In the genomic region with DNA sequence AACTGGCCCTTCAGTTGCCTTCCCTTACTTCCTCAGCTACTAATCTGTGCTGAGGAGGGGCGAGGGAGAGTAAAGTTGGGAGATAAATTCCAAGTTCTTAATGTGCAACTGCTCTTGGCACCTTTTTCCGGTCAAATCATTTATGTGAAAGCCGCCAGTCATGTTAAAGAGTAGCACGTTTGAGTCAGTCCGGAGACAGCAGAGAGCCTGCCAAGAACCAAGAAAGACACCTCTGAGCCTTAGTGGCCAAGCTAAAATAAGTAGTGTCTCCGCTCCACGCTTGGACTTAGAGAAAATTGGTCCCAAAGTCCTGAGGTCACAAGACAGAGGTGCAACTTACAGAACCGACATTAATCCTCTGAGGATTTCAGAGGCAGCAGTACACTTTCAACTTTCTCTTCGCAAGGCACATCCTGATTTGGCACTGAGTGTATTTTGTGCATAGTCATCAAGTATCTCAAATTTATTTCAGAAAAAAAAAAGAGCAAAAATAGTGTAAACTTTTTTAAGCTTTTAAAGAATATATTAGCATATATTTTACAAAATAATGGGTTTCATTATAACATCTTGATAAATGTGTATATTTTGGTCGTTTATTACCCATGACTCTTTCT, we compare ENCODE assay signal across 8 mouse cellular contexts. TPM values are rescaled to one million over a fixed set of nuclear protein-coding genes. Genes with fewer than 3 reads are reported as not detected.
DNase-seq lines count a peak whose midpoint lies in the region; ATAC-seq and TF ChIP-seq lines count a peak whose summit lies in the region.

No protein-coding gene starts in this region.

- H3K4me3 ChIP-seq in liver, adult 2 months (ENCODE audit: insufficient read depth, low read depth, low read length): peak overlapping the region; percentile 57
- peak overlapping the region; percentile 54 for H3K4me3 ChIP-seq in embryonic facial prominence, embryonic 13.5 days
- peak overlapping the region; percentile 63 for H3K4me3 ChIP-seq in intestine, embryonic 15.5 days (replicated peaks)
- peak overlapping the region; percentile 53 for H3K4me3 ChIP-seq in midbrain, embryonic 15.5 days

- H3K36me3 ChIP-seq in liver, adult 2 months (ENCODE audit: control insufficient read depth, insufficient read depth, low read length): no peaks in the 10 kb centered on the region
- no peaks in the 10 kb centered on the region for H3K36me3 ChIP-seq in embryonic facial prominence, embryonic 13.5 days
- no peaks in the 10 kb centered on the region for H3K36me3 ChIP-seq in intestine, embryonic 15.5 days
- no peaks in the 10 kb centered on the region for H3K36me3 ChIP-seq in midbrain, embryonic 15.5 days (replicated peaks)

- peak overlapping the region; percentile 97 for H3K4me2 ChIP-seq in embryonic facial prominence, embryonic 13.5 days
- H3K4me2 ChIP-seq in intestine, embryonic 15.5 days (replicated peaks): peak overlapping the region; percentile 96
- peak overlapping the region; percentile 98 for H3K4me2 ChIP-seq in midbrain, embryonic 15.5 days

- TF ChIP-seq POLR2A in liver, adult 2 months (IDR thresholded peaks at IDR 0.05; ENCODE audit: extremely low read depth, insufficient read depth, low read length): no peak

- no peak for ATAC-seq in embryonic facial prominence, embryonic 13.5 days (ENCODE audit: insufficient number of reproducible peaks, insufficient read depth, low FRiP score, low TSS enrichment, low read depth)
- no peak for ATAC-seq in intestine, embryonic 15.5 days
- no peak for ATAC-seq in midbrain, embryonic 15.5 days (replicated peaks)

- no peaks in the 10 kb centered on the region for H3K27me3 ChIP-seq in liver, adult 2 months (ENCODE audit: control insufficient read depth, insufficient read depth, low read length)
- peaks cover 19% of the 10 kb centered on the region for H3K27me3 ChIP-seq in embryonic facial prominence, embryonic 13.5 days
- H3K27me3 ChIP-seq in intestine, embryonic 15.5 days (replicated peaks): no peaks in the 10 kb centered on the region
- H3K27me3 ChIP-seq in midbrain, embryonic 15.5 days (replicated peaks): peaks cover 17% of the 10 kb centered on the region

- no peak for TF ChIP-seq CTCF in liver, adult 2 months (IDR thresholded peaks at IDR 0.05; ENCODE audit: low read depth, low read length)

- peak overlapping the region; percentile 49 for H3K27ac ChIP-seq in liver, adult 2 months (replicated peaks; ENCODE audit: insufficient read depth, low read depth, low read length)
- no peak overlapping the region for H3K27ac ChIP-seq in embryonic facial prominence, embryonic 13.5 days
- H3K27ac ChIP-seq in intestine, embryonic 15.5 days: no peak overlapping the region
- 0 out of 2 replicates have a peak overlapping the region, but pooled peaks have one; percentile 15 for H3K27ac ChIP-seq in midbrain, embryonic 15.5 days

- H3K9ac ChIP-seq in liver, adult 2 months (ENCODE audit: low read depth, low read length): peak overlapping the region; percentile 57
- peak overlapping the region; percentile 71 for H3K9ac ChIP-seq in embryonic facial prominence, embryonic 13.5 days
- peak overlapping the region; percentile 58 for H3K9ac ChIP-seq in intestine, embryonic 15.5 days
- H3K9ac ChIP-seq in midbrain, embryonic 15.5 days: peak overlapping the region; percentile 37

- peaks cover 7% of the 10 kb centered on the region for H3K4me1 ChIP-seq in liver, adult 2 months (ENCODE audit: control insufficient read depth, insufficient read depth, low read length)
- H3K4me1 ChIP-seq in embryonic facial prominence, embryonic 13.5 days: peaks cover 5% of the 10 kb centered on the region
- H3K4me1 ChIP-seq in intestine, embryonic 15.5 days (replicated peaks): no peaks in the 10 kb centered on the region
- H3K4me1 ChIP-seq in midbrain, embryonic 15.5 days: peaks cover 15% of the 10 kb centered on the region

- no peaks in the 10 kb centered on the region for H3K9me3 ChIP-seq in embryonic facial prominence, embryonic 13.5 days
- H3K9me3 ChIP-seq in intestine, embryonic 15.5 days: no peaks in the 10 kb centered on the region
- H3K9me3 ChIP-seq in midbrain, embryonic 15.5 days: no peaks in the 10 kb centered on the region

- WGBS in liver, adult 2 months: 13% methylated on average over 10 of the region's 10 CpGs
- 9% methylated on average over 10 of the region's 10 CpGs for WGBS in embryonic facial prominence, embryonic 13.5 days
- 12% methylated on average over 10 of the region's 10 CpGs for WGBS in intestine, embryonic 15.5 days
- 10% methylated on average over 10 of the region's 10 CpGs for WGBS in midbrain, embryonic 15.5 days

- no peak for DNase-seq in liver, adult 2 months (ENCODE audit: extremely low read depth, low read depth, low spot score)
- DNase-seq in liver: no peak
- no peak for DNase-seq in thymus, postnatal 10 days (ENCODE audit: low spot score in 2 of 2)
- DNase-seq in right cerebral cortex, postnatal 10 days (ENCODE audit: low spot score in 2 of 2): no peak
- DNase-seq in gastrocnemius, adult 18-20 months (ENCODE audit: low spot score): no peak

- H3K79me2 ChIP-seq in liver, adult 2 months (ENCODE audit: control insufficient read depth, insufficient read depth, low read length): peaks cover 12% of the 10 kb centered on the region; the same call in 1 of the 2 replicates

RNA-seq across cellular contexts. Expression of gene Vps13a, which starts 0.8 kb away (rescaled TPM):
- 27.3 and 30.8 TPM in 2 replicates for total RNA-seq in liver, adult 2 months (2014; rRNA removed)
- 1.0 and 1.1 TPM in 2 replicates for polyA plus RNA-seq in liver, adult 2 months (2012; rRNA removed)
- polyA plus RNA-seq in embryonic facial prominence, embryonic 13.5 days (2015; fragmentation: Nextera tagmentation; extraction: Ambion mirVana): 8.4 and 9.0 TPM in 2 replicates
- polyA plus RNA-seq in intestine, embryonic 15.5 days (2015; fragmentation: Nextera tagmentation; extraction: Ambion mirVana): 11.2 and 11.5 TPM in 2 replicates
- 8.6 and 11.0 TPM in 2 replicates for polyA plus RNA-seq in midbrain, embryonic 15.5 days (2015; fragmentation: Nextera tagmentation; extraction: Ambion mirVana)
- total RNA-seq in gastrocnemius, adult 18-20 months (2021): 10 to 100 TPM; 23.0 to 25.5 TPM

Comparison
In these comparisons a context has a peak if more than half of its experiments do, and no peak if none do; other contexts are left out.
1. H3K27ac ChIP-seq: peak in liver, adult 2 months (single experiment) and midbrain, embryonic 15.5 days (single experiment); none in embryonic facial prominence, embryonic 13.5 days (single experiment) and intestine, embryonic 15.5 days (single experiment).
2. Peak in every context shown above with its lines, with median percentiles within 50 percentile points of each other: H3K4me3 ChIP-seq, H3K9ac ChIP-seq and H3K4me2 ChIP-seq.